Mouse (Mus musculus) left cerebral cortex, adult 6 months (tissue): ENCODE measurements around the gene Olfr298. TPM values are rescaled to one million over a fixed set of nuclear protein-coding genes. Genes with fewer than 3 reads are reported as not detected.

Experiments used
- long read RNA-seq, 2 experiments: library from polyadenylated mRNA; unstranded; transcript quantifications; one replicate each; pipeline ENCODE4 v2.0.0; 2019 to 2020
- polyA plus RNA-seq: library from polyadenylated mRNA; unstranded; fragments of <200 nt; fragmentation: Nextera tagmentation; gene quantifications from 2 replicates; pipeline ENCODE4 v1.2.3, GENCODE M21; 2021

Gene Olfr298
- not detected in 2 replicates for polyA plus RNA-seq
- long read RNA-seq, experiment 1: 0 reads
- long read RNA-seq, experiment 2: 0 reads

DNA sequence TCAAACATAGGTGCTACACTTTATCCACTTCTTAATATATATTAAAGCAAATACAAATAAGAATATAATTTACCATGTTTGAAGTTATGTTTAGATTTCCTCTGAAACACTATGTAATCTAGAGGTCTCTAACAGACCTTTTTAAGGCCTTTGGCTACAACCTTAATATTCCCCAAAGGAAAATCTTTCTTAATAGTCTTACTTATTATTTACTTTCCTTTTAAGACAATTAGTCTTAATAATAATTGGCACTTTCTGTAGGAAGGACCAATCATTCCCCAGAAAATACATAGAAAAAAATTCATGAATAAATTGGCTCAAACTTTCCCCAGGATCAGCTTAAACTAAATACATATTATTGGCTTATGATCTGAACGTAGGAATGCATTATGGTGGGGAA is at the start of gene Olfr298:
Olfr298 (minus strand) TSS at position 101 of the 400 bp plus-strand sequence.

DNA sequence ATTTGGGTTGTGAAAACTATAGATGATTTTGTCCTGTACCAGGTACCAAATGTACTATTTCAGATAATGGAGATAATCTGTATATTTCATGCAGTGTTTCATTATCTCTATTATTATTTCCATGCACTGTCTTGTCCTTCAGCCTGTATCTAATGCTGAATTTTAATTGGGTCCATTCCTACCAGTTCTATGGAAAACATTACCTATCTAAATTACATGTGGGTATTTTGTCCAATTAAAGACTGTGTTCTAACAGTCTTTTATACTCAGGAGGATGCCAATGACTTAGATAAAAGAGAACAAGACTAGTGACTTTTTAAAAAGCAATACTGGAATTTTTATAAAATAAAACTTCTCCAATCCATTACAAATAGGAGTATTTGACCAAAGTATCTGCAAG is 27.4 kb upstream of the Olfr298 start, which contains the start of gene Olfr297:
Olfr297 (plus strand) TSS at position 301 of the 400 bp plus-strand sequence.

DNA sequence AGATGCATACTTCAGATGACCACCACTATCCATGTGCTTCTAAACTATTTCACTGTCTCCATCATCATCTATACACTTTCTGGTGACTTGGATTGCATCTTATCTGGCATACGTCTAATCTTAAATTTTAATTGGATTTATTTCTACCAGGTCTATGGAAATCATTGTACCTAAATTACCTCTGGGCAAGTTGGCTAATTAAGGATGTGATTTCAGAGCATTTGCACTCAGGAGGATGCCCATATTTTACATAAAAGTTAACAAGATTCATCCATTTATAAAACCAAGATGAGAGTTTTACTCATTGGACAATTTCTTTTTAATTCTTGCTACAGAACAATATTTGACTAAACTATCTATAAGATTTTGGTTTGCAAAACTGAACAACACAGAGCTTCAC is 32.7 kb downstream of the Olfr298 start, which contains the start of gene Olfr299:
Olfr299 (plus strand) TSS at position 301 of the 400 bp plus-strand sequence.

Other genes starting within 250 kb of the Olfr298 start
- 0.01 TPM in 1 of 2 replicates, not detected in the other for gene Vmn2r76, start 246.2 kb downstream of the Olfr298 start, polyA plus RNA-seq
- not detected in 2 replicates for gene Olfr310, start 215.3 kb downstream of the Olfr298 start, polyA plus RNA-seq
- gene Olfr309, start 178.8 kb downstream of the Olfr298 start, polyA plus RNA-seq: not detected in 2 replicates
- gene Olfr308, start 166.9 kb downstream of the Olfr298 start, polyA plus RNA-seq: not detected in 2 replicates
- gene Olfr307, start 154.9 kb downstream of the Olfr298 start, polyA plus RNA-seq: not detected in 2 replicates
- not detected in 2 replicates for gene Olfr305, start 125.6 kb downstream of the Olfr298 start, polyA plus RNA-seq
- not detected in 2 replicates for gene Olfr304, start 105.8 kb downstream of the Olfr298 start, polyA plus RNA-seq
- not detected in 2 replicates for gene Olfr303, start 94.7 kb downstream of the Olfr298 start, polyA plus RNA-seq
- not detected in 2 replicates for gene Olfr301, start 88.6 kb downstream of the Olfr298 start, polyA plus RNA-seq
- not detected in 2 replicates for gene Olfr299, start 32.6 kb downstream of the Olfr298 start, polyA plus RNA-seq
- not detected in 2 replicates for gene Olfr297, start 27.5 kb upstream of the Olfr298 start, polyA plus RNA-seq
- not detected in 2 replicates for gene Olfr295, start 91.4 kb upstream of the Olfr298 start, polyA plus RNA-seq
- not detected in 2 replicates for gene Olfr294, start 124.2 kb upstream of the Olfr298 start, polyA plus RNA-seq
- gene Olfr293, start 156.6 kb upstream of the Olfr298 start, polyA plus RNA-seq: not detected in 2 replicates
- not detected in 2 replicates for gene Olfr292, start 195.8 kb upstream of the Olfr298 start, polyA plus RNA-seq